Mouse (Mus musculus): Measurements from ENCODE around the gene Mid1. TPM values are rescaled to one million over a fixed set of nuclear protein-coding genes. Genes with fewer than 3 reads are reported as not detected.
A peak's percentile ranks its signal among the peaks of the same experiment; 100 is the strongest.
"Not testable (repeated sequence)": the region's sequence is repeated elsewhere in the genome, so short reads cannot be mapped to it uniquely, and the experiment has no call there.

Gene Mid1
- polyA plus RNA-seq, 1 experiment from 2014 or later: 1.2 TPM

GRCm38 (mm10) chrX:169997456-169997853, 312.5 kb downstream of the Mid1 start:
- WGBS (ENCODE audit: insufficient replicate concordance): 41% methylated on average over 18 of the region's 40 CpGs
- H3K27ac ChIP-seq (replicated peaks); H3K9me3 ChIP-seq (replicated peaks); ATAC-seq (ENCODE audit: insufficient read depth); H3K36me3 ChIP-seq (replicated peaks); H3K4me1 ChIP-seq (replicated peaks); H3K9ac ChIP-seq; H3K27me3 ChIP-seq: not testable (repeated sequence)
- H3K4me2 ChIP-seq: peak overlapping the region; percentile 58
- peak overlapping the region; percentile 23 for H3K4me3 ChIP-seq (replicated peaks)

- not testable (repeated sequence) for H3K4me1 ChIP-seq (replicated peaks); H3K36me3 ChIP-seq (replicated peaks); H3K27me3 ChIP-seq; H3K9me3 ChIP-seq (replicated peaks); H3K27ac ChIP-seq (replicated peaks); H3K9ac ChIP-seq
- peak overlapping the region; percentile 58 for H3K4me2 ChIP-seq
- H3K4me3 ChIP-seq (replicated peaks): peak overlapping the region; percentile 23
- peak; percentile 86 for ATAC-seq (ENCODE audit: insufficient read depth)
- 0% methylated on average over 2 of the region's 37 CpGs for WGBS (ENCODE audit: insufficient replicate concordance)
These were observed 313.0 kb downstream of the Mid1 start for GRCm38 (mm10) chrX:169997854-169998456.

- H3K4me3 ChIP-seq (replicated peaks); H3K27ac ChIP-seq (replicated peaks); H3K4me1 ChIP-seq (replicated peaks); H3K27me3 ChIP-seq; H3K4me2 ChIP-seq; H3K36me3 ChIP-seq (replicated peaks); ATAC-seq (ENCODE audit: insufficient read depth); H3K9ac ChIP-seq; H3K9me3 ChIP-seq (replicated peaks): not testable (repeated sequence)
- whole genome bisulfite sequencing (ENCODE audit: insufficient replicate concordance): 3% methylated on average over 2 of the region's 4 CpGs
These were observed 313.7 kb downstream of the Mid1 start for GRCm38 (mm10) chrX:169998559-169999219.

- not testable (repeated sequence) for H3K27ac ChIP-seq (replicated peaks); H3K9ac ChIP-seq; H3K27me3 ChIP-seq; ATAC-seq (ENCODE audit: insufficient read depth); H3K36me3 ChIP-seq (replicated peaks); H3K4me1 ChIP-seq (replicated peaks); H3K4me3 ChIP-seq (replicated peaks); H3K4me2 ChIP-seq; H3K9me3 ChIP-seq (replicated peaks)
- WGBS (ENCODE audit: insufficient replicate concordance): 40% methylated on average over 6 of the region's 11 CpGs
These were observed 314.4 kb downstream of the Mid1 start for GRCm38 (mm10) chrX:169999226-169999883.

- not testable (repeated sequence) for ATAC-seq (ENCODE audit: insufficient read depth); H3K36me3 ChIP-seq (replicated peaks); H3K4me2 ChIP-seq; H3K9ac ChIP-seq; H3K9me3 ChIP-seq (replicated peaks); H3K27me3 ChIP-seq; H3K4me1 ChIP-seq (replicated peaks); H3K4me3 ChIP-seq (replicated peaks); H3K27ac ChIP-seq (replicated peaks)
- 8% methylated on average over 2 of the region's 3 CpGs for WGBS (ENCODE audit: insufficient replicate concordance)
These were observed 315.1 kb downstream of the Mid1 start for GRCm38 (mm10) chrX:169999912-170000641.

- not testable (repeated sequence) for H3K27ac ChIP-seq (replicated peaks); H3K9ac ChIP-seq; H3K4me2 ChIP-seq; H3K9me3 ChIP-seq (replicated peaks); H3K27me3 ChIP-seq; H3K4me3 ChIP-seq (replicated peaks); H3K36me3 ChIP-seq (replicated peaks); H3K4me1 ChIP-seq (replicated peaks); ATAC-seq (ENCODE audit: insufficient read depth)
- WGBS (ENCODE audit: insufficient replicate concordance): 34% methylated on average over 6 of the region's 6 CpGs
These were observed 315.8 kb downstream of the Mid1 start for GRCm38 (mm10) chrX:170000642-170001387.

GRCm38 (mm10) chrX:170001388-170001695, 316.3 kb downstream of the Mid1 start:
- 30% methylated on average over 6 of the region's 12 CpGs for WGBS (ENCODE audit: insufficient replicate concordance)
- not testable (repeated sequence) for H3K9ac ChIP-seq; H3K4me1 ChIP-seq (replicated peaks); H3K36me3 ChIP-seq (replicated peaks); H3K27ac ChIP-seq (replicated peaks); H3K4me2 ChIP-seq; ATAC-seq (ENCODE audit: insufficient read depth); H3K27me3 ChIP-seq; H3K9me3 ChIP-seq (replicated peaks); H3K4me3 ChIP-seq (replicated peaks)

- H3K27me3 ChIP-seq; ATAC-seq (ENCODE audit: insufficient read depth); H3K4me2 ChIP-seq; H3K9ac ChIP-seq; H3K9me3 ChIP-seq (replicated peaks); H3K4me1 ChIP-seq (replicated peaks); H3K27ac ChIP-seq (replicated peaks); H3K4me3 ChIP-seq (replicated peaks); H3K36me3 ChIP-seq (replicated peaks): not testable (repeated sequence)
- 45% methylated on average over 12 of the region's 18 CpGs for WGBS (ENCODE audit: insufficient replicate concordance)
These were observed 317.7 kb downstream of the Mid1 start for GRCm38 (mm10) chrX:170002510-170003197.

GRCm38 (mm10) chrX:170003536-170003935, 318.5 kb downstream of the Mid1 start:
- H3K9me3 ChIP-seq (replicated peaks); H3K27me3 ChIP-seq; ATAC-seq (ENCODE audit: insufficient read depth); H3K4me1 ChIP-seq (replicated peaks); H3K27ac ChIP-seq (replicated peaks); H3K36me3 ChIP-seq (replicated peaks); H3K4me3 ChIP-seq (replicated peaks); H3K9ac ChIP-seq; H3K4me2 ChIP-seq: not testable (repeated sequence)
- 13% methylated on average over 1 of the region's 1 CpGs for WGBS (ENCODE audit: insufficient replicate concordance)

- 37% methylated on average over 2 of the region's 2 CpGs for WGBS (ENCODE audit: insufficient replicate concordance)
- ATAC-seq (ENCODE audit: insufficient read depth): not testable (repeated sequence)
These were observed 319.2 kb downstream of the Mid1 start for GRCm38 (mm10) chrX:170004236-170004635.

More at GRCm38 (mm10) chrX:170004236-170004635, 319.2 kb downstream of the Mid1 start:
- H3K27me3 ChIP-seq; H3K36me3 ChIP-seq (replicated peaks); H3K27ac ChIP-seq (replicated peaks); H3K4me3 ChIP-seq (replicated peaks); H3K4me2 ChIP-seq; H3K4me1 ChIP-seq (replicated peaks); H3K9me3 ChIP-seq (replicated peaks); H3K9ac ChIP-seq: not testable (repeated sequence)

All from liver, embryonic 15.5 days (tissue).